Mouse (Mus musculus): Measurements from ENCODE around the gene Vstm5.

GRCm38 (mm10) chr9:15241596-15241939, 2.7 kb downstream of the Vstm5 start:
- no peak for TF ChIP-seq CTCF (IDR thresholded peaks at IDR 0.05; ENCODE audit: insufficient read depth, low read depth, low read length)
- TF ChIP-seq POLR2A (IDR thresholded peaks at IDR 0.05; ENCODE audit: insufficient read depth, low read depth, low read length), result no peak

All from olfactory bulb, adult 2 months (tissue).